Mouse (Mus musculus): Measurements from ENCODE around the gene Stam.

GRCm38 (mm10) chr2:14164459-14165030, 90.6 kb downstream of the Stam start:
- TF ChIP-seq POLR2A (IDR thresholded peaks at IDR 0.05; ENCODE audit: borderline replicate concordance, extremely low read depth, insufficient read depth, insufficient read length, poor library complexity, severe bottlenecking) (no peak), CTCF (IDR thresholded peaks at IDR 0.05; ENCODE audit: borderline replicate concordance, extremely low read depth, insufficient read depth, insufficient read length) (no peak)

All from brain, embryonic 14.5 days (tissue).